In genomic region chr4:129122107-129122506, GRCm38 (mm10) we compare ENCODE assay signal across 26 mouse cellular contexts. TPM values are rescaled to one million over a fixed set of nuclear protein-coding genes. Genes with fewer than 3 reads are reported as not detected.
DNase-seq lines count a peak whose midpoint lies in the region; ATAC-seq lines count a peak whose summit lies in the region.
"Had no signal": no experiment of that assay in that cellular context is flagged by ENCODE, and none has a peak within 500 bp of the region (broad histone marks: within the 10 kb centered on the region; RNA-seq: fewer than 3 reads in every experiment).

No protein-coding gene starts in this region.

- peaks cover 64% of the 10 kb centered on the region for H3K27me3 ChIP-seq in embryonic facial prominence, embryonic 12.5 days
- H3K27me3 ChIP-seq in embryonic facial prominence, embryonic 10.5 days (replicated peaks; ENCODE audit: low read depth, poor library complexity, severe bottlenecking), result peaks cover 86% of the 10 kb centered on the region
- H3K27me3 ChIP-seq in limb, embryonic 12.5 days, result peaks cover 87% of the 10 kb centered on the region
- H3K27me3 ChIP-seq in limb, embryonic 10.5 days (ENCODE audit: low read depth, poor library complexity, severe bottlenecking), result peaks cover 89% of the 10 kb centered on the region
- H3K27me3 ChIP-seq in midbrain, embryonic 13.5 days, result peaks cover 73% of the 10 kb centered on the region

- no peak overlapping the region for H3K27ac ChIP-seq in embryonic facial prominence, embryonic 12.5 days
- H3K27ac ChIP-seq in embryonic facial prominence, embryonic 10.5 days (replicated peaks), result no peak overlapping the region
- H3K27ac ChIP-seq in limb, embryonic 12.5 days, result no peak overlapping the region
- no peak overlapping the region for H3K27ac ChIP-seq in limb, embryonic 10.5 days
- H3K27ac ChIP-seq in midbrain, embryonic 13.5 days, result no peak overlapping the region
- H3K27ac ChIP-seq: heart, embryonic 10.5 days; intestine, embryonic 15.5 days; liver, embryonic 13.5 days; lung, embryonic 15.5 days; stomach, embryonic 15.5 days had no signal

- H3K4me3 ChIP-seq in embryonic facial prominence, embryonic 12.5 days, result no peak overlapping the region
- no peak overlapping the region for H3K4me3 ChIP-seq in embryonic facial prominence, embryonic 10.5 days
- peak overlapping the region; percentile 47; the same call in 1 of the 2 replicates for H3K4me3 ChIP-seq in limb, embryonic 12.5 days (replicated peaks)
- H3K4me3 ChIP-seq in limb, embryonic 10.5 days, result no peak overlapping the region
- no peak overlapping the region for H3K4me3 ChIP-seq in midbrain, embryonic 13.5 days (replicated peaks)
- H3K4me3 ChIP-seq: erythroblast, embryonic 14.5 days had no signal

- 33% methylated on average over 9 of the region's 9 CpGs for WGBS in embryonic facial prominence, embryonic 12.5 days
- WGBS in embryonic facial prominence, embryonic 10.5 days, result 39% methylated on average over 9 of the region's 9 CpGs
- WGBS in limb, embryonic 12.5 days, result 31% methylated on average over 9 of the region's 9 CpGs
- WGBS in limb, embryonic 10.5 days, result 43% methylated on average over 9 of the region's 9 CpGs
- 37% methylated on average over 9 of the region's 9 CpGs for WGBS in midbrain, embryonic 13.5 days

- no peak overlapping the region for H3K9ac ChIP-seq in embryonic facial prominence, embryonic 12.5 days
- H3K9ac ChIP-seq in limb, embryonic 12.5 days (replicated peaks), result no peak overlapping the region
- H3K9ac ChIP-seq in midbrain, embryonic 13.5 days (replicated peaks), result no peak overlapping the region
- H3K9ac ChIP-seq: intestine, embryonic 15.5 days; liver, embryonic 13.5 days; lung, embryonic 15.5 days; stomach, embryonic 15.5 days had no signal

- H3K36me3 ChIP-seq in embryonic facial prominence, embryonic 12.5 days, result no peaks in the 10 kb centered on the region
- H3K36me3 ChIP-seq in embryonic facial prominence, embryonic 10.5 days (replicated peaks), result no peaks in the 10 kb centered on the region
- no peaks in the 10 kb centered on the region for H3K36me3 ChIP-seq in limb, embryonic 12.5 days
- no peaks in the 10 kb centered on the region for H3K36me3 ChIP-seq in limb, embryonic 10.5 days
- no peaks in the 10 kb centered on the region for H3K36me3 ChIP-seq in midbrain, embryonic 13.5 days
- H3K36me3 ChIP-seq: heart, embryonic 10.5 days; intestine, embryonic 15.5 days; liver, embryonic 13.5 days; lung, embryonic 15.5 days; stomach, embryonic 15.5 days had no signal

- DNase-seq in embryonic facial prominence, embryonic 10.5 days (ENCODE audit: low spot score), result no peak
- no peak for DNase-seq in limb, embryonic 10.5 days (ENCODE audit: low spot score)
- no peak for DNase-seq in liver
- no peak for DNase-seq in urinary bladder, postnatal 25 days (ENCODE audit: low spot score)
- DNase-seq: cerebellum, adult 9-11 months; embryo, embryonic 11 days; heart, postnatal 14 days; kidney, postnatal 4 days; liver, embryonic 13.5 days; right cerebral cortex, adult 18-20 months; thymus, adult 2 months had no signal

- peak overlapping the region; percentile 97; the same call in 1 of the 2 replicates for H3K4me2 ChIP-seq in embryonic facial prominence, embryonic 12.5 days (replicated peaks)
- no peak overlapping the region for H3K4me2 ChIP-seq in limb, embryonic 12.5 days
- peak overlapping the region; percentile 93; the same call in 1 of the 2 replicates for H3K4me2 ChIP-seq in midbrain, embryonic 13.5 days (replicated peaks)

- H3K4me1 ChIP-seq in embryonic facial prominence, embryonic 12.5 days, result peaks cover 32% of the 10 kb centered on the region
- peaks cover 36% of the 10 kb centered on the region for H3K4me1 ChIP-seq in embryonic facial prominence, embryonic 10.5 days
- peaks cover 29% of the 10 kb centered on the region for H3K4me1 ChIP-seq in limb, embryonic 12.5 days (replicated peaks)
- H3K4me1 ChIP-seq in limb, embryonic 10.5 days, result peaks cover 37% of the 10 kb centered on the region
- peaks cover 41% of the 10 kb centered on the region for H3K4me1 ChIP-seq in midbrain, embryonic 13.5 days (replicated peaks)

- no peak for ATAC-seq in embryonic facial prominence, embryonic 12.5 days (ENCODE audit: insufficient number of reproducible peaks, insufficient read depth, low FRiP score, low TSS enrichment)
- no peak for ATAC-seq in limb, embryonic 12.5 days (ENCODE audit: insufficient number of reproducible peaks, insufficient read depth, low FRiP score, low TSS enrichment, low read depth)
- no peak for ATAC-seq in midbrain, embryonic 13.5 days
- no peak for ATAC-seq in erythroblast, adult 5-6 weeks (replicated peaks; ENCODE audit: low FRiP score, poor library complexity, severe bottlenecking)

- H3K9me3 ChIP-seq in embryonic facial prominence, embryonic 12.5 days, result no peaks in the 10 kb centered on the region
- no peaks in the 10 kb centered on the region for H3K9me3 ChIP-seq in embryonic facial prominence, embryonic 10.5 days
- H3K9me3 ChIP-seq in limb, embryonic 12.5 days, result no peaks in the 10 kb centered on the region
- H3K9me3 ChIP-seq in limb, embryonic 10.5 days (replicated peaks), result no peaks in the 10 kb centered on the region
- no peaks in the 10 kb centered on the region for H3K9me3 ChIP-seq in midbrain, embryonic 13.5 days
- H3K9me3 ChIP-seq: heart, embryonic 10.5 days; intestine, embryonic 15.5 days; liver, embryonic 13.5 days; lung, embryonic 15.5 days; stomach, embryonic 15.5 days had no signal

RNA-seq across cellular contexts. Expression of gene Hpca, which starts 0.3 kb away (rescaled TPM):
- 3.6 and 4.7 TPM in 2 replicates for polyA plus RNA-seq in embryonic facial prominence, embryonic 12.5 days (2016; fragmentation: Nextera tagmentation; extraction: Ambion mirVana)
- polyA plus RNA-seq in embryonic facial prominence, embryonic 10.5 days (2016; fragmentation: Nextera tagmentation; extraction: Ambion mirVana), result 0.66 and 1.8 TPM in 2 replicates
- 0.55 and 0.83 TPM in 2 replicates for polyA plus RNA-seq in limb, embryonic 12.5 days (2016; fragmentation: Nextera tagmentation; extraction: Ambion mirVana)
- polyA plus RNA-seq in limb, embryonic 10.5 days (2016; fragmentation: Nextera tagmentation; extraction: Ambion mirVana), result 0.30 and 0.69 TPM in 2 replicates
- polyA plus RNA-seq in midbrain, embryonic 13.5 days (2015; fragmentation: Nextera tagmentation; extraction: Ambion mirVana), result 17.1 and 17.9 TPM in 2 replicates
- total RNA-seq in erythroblast, adult 5-6 weeks (2015; ENCODE audit: low replicate concordance), result not detected in 2 replicates
- not detected in 2 replicates for total RNA-seq in erythroblast, adult 5-6 weeks (2017; ENCODE audit: low replicate concordance)
- total RNA-seq: megakaryocyte progenitor cell, adult 5-6 weeks had no signal
- polyA plus RNA-seq: erythroblast, embryonic 14.5 days; spleen, adult 2 months had no signal

RNA-seq across cellular contexts. Expression of gene Fndc5, which starts 14.7 kb away (rescaled TPM):
- 9.6 and 9.9 TPM in 2 replicates for polyA plus RNA-seq in embryonic facial prominence, embryonic 12.5 days (2016; fragmentation: Nextera tagmentation; extraction: Ambion mirVana)
- 1.5 TPM in 2 replicates for polyA plus RNA-seq in embryonic facial prominence, embryonic 10.5 days (2016; fragmentation: Nextera tagmentation; extraction: Ambion mirVana)
- 11.3 and 11.6 TPM in 2 replicates for polyA plus RNA-seq in limb, embryonic 12.5 days (2016; fragmentation: Nextera tagmentation; extraction: Ambion mirVana)
- polyA plus RNA-seq in limb, embryonic 10.5 days (2016; fragmentation: Nextera tagmentation; extraction: Ambion mirVana), result 2.0 and 2.6 TPM in 2 replicates
- 1.9 and 2.0 TPM in 2 replicates for polyA plus RNA-seq in midbrain, embryonic 13.5 days (2015; fragmentation: Nextera tagmentation; extraction: Ambion mirVana)
- total RNA-seq in erythroblast, adult 5-6 weeks (2015; ENCODE audit: low replicate concordance), result not detected in 2 replicates
- not detected in 2 replicates for total RNA-seq in erythroblast, adult 5-6 weeks (2017; ENCODE audit: low replicate concordance)
- total RNA-seq: megakaryocyte progenitor cell, adult 5-6 weeks had no signal

RNA-seq across cellular contexts. Expression of gene Tmem54, which starts 16.8 kb away (rescaled TPM):
- 6.3 and 7.6 TPM in 2 replicates for polyA plus RNA-seq in embryonic facial prominence, embryonic 12.5 days (2016; fragmentation: Nextera tagmentation; extraction: Ambion mirVana)
- 10.6 and 11.8 TPM in 2 replicates for polyA plus RNA-seq in embryonic facial prominence, embryonic 10.5 days (2016; fragmentation: Nextera tagmentation; extraction: Ambion mirVana)
- polyA plus RNA-seq in limb, embryonic 12.5 days (2016; fragmentation: Nextera tagmentation; extraction: Ambion mirVana), result 4.2 and 4.3 TPM in 2 replicates
- 6.8 and 7.3 TPM in 2 replicates for polyA plus RNA-seq in limb, embryonic 10.5 days (2016; fragmentation: Nextera tagmentation; extraction: Ambion mirVana)
- not detected in 2 replicates for polyA plus RNA-seq in midbrain, embryonic 13.5 days (2015; fragmentation: Nextera tagmentation; extraction: Ambion mirVana)
- not detected in 2 replicates for total RNA-seq in erythroblast, adult 5-6 weeks (2015; ENCODE audit: low replicate concordance)
- total RNA-seq in erythroblast, adult 5-6 weeks (2017; ENCODE audit: low replicate concordance), result not detected in 2 replicates
- total RNA-seq: adrenal gland, adult 18-20 months; CH12.LX; heart, postnatal 14 days; layer of hippocampus, postnatal 25 days; left cerebral cortex, postnatal 36 days had no signal
- polyA plus RNA-seq: erythroblast, embryonic 14.5 days had no signal
